Mouse (Mus musculus) forebrain, postnatal 0 days (tissue): Measurements from ENCODE around the gene Pgbd5. TPM values are rescaled to one million over a fixed set of nuclear protein-coding genes. Genes with fewer than 3 reads are reported as not detected.

Experiments used
- ATAC-seq: fragments of 200-750 bp; cut with Nextera tagmentation; 2 replicates; pipeline ENCODE4 v1.8.0; 2017; ENCODE audit warnings: mild to moderate bottlenecking, moderate library complexity
- DNase-seq: peaks from one replicate; pipeline ENCODE4 v3.0.0-alpha.2; 2015
- H3K27ac ChIP-seq: fragments of 300-500 bp; sonication (generic); 2 replicates; pipeline ENCODE4 v1.5.1; 2014; ENCODE audit warnings: low read depth, mild to moderate bottlenecking, antibody characterized with exemption, low read length, moderate library complexity, mixed read lengths
- H3K27me3 ChIP-seq: fragments of 300-500 bp; sonication (generic); 2 replicates; pipeline ENCODE4 v1.6.1; 2014; ENCODE audit warnings: mild to moderate bottlenecking, low read length, mixed read lengths; ENCODE audit not compliant: insufficient read depth
- H3K36me3 ChIP-seq: fragments of 300-500 bp; sonication (generic); 2 replicates; pipeline ENCODE4 v1.6.1; 2014; ENCODE audit warnings: mild to moderate bottlenecking, moderate library complexity; ENCODE audit not compliant: insufficient read depth
- H3K4me1 ChIP-seq: fragments of 300-500 bp; sonication (generic); 2 replicates; pipeline ENCODE4 v1.6.1; 2014; ENCODE audit warnings: antibody characterized with exemption; ENCODE audit not compliant: insufficient read depth
- H3K4me2 ChIP-seq: fragments of 300-500 bp; sonication (generic); 2 replicates; pipeline ENCODE4 v1.6.1; 2014; ENCODE audit warnings: low read depth, mild to moderate bottlenecking, moderate library complexity
- H3K4me3 ChIP-seq: fragments of 300-500 bp; sonication (generic); 2 replicates; pipeline ENCODE4 v1.5.1; 2014; ENCODE audit warnings: low read depth, low read length, mixed read lengths
- H3K9ac ChIP-seq: fragments of 300-500 bp; sonication (generic); 2 replicates; pipeline ENCODE4 v1.6.1; 2014; ENCODE audit warnings: mild to moderate bottlenecking
- H3K9me3 ChIP-seq: fragments of 300-500 bp; sonication (generic); 2 replicates; pipeline ENCODE4 v1.6.1; 2016; ENCODE audit warnings: low read length
- CTCF ChIP-seq: sonication (generic); IDR thresholded peaks from 2 replicates; pipeline ENCODE4 v1.5.1; 2016; ENCODE audit warnings: antibody characterized with exemption, control low read depth, low read depth
- WGBS: fragments of 180-500 bp; shearing (Covaris S2); extraction: QIAGEN DNeasy Blood & Tissue Kit; methylation state at CpG from one replicate; pipeline ENCODE4 v1.1.7; 2014; 5-methylcytosine and 5-hydroxymethylcytosine counted together
- polyA plus RNA-seq: library from polyadenylated mRNA; unstranded; fragments of >200 nt; fragmentation: Nextera tagmentation; extraction: Ambion mirVana; gene quantifications from 2 replicates; pipeline ENCODE4 v1.2.1, GENCODE M21; 2015
- total RNA-seq: library from RNA; depleted of rRNA; stranded (reverse); fragments of >200 nt; gene quantifications from 2 replicates; pipeline ENCODE4 v1.2.3, GENCODE M21; 2014

The Pgbd5 gene
- total and polyA plus RNA-seq, 2 experiments from 2014 or later: 17.3 to 62.5 TPM

DNA sequence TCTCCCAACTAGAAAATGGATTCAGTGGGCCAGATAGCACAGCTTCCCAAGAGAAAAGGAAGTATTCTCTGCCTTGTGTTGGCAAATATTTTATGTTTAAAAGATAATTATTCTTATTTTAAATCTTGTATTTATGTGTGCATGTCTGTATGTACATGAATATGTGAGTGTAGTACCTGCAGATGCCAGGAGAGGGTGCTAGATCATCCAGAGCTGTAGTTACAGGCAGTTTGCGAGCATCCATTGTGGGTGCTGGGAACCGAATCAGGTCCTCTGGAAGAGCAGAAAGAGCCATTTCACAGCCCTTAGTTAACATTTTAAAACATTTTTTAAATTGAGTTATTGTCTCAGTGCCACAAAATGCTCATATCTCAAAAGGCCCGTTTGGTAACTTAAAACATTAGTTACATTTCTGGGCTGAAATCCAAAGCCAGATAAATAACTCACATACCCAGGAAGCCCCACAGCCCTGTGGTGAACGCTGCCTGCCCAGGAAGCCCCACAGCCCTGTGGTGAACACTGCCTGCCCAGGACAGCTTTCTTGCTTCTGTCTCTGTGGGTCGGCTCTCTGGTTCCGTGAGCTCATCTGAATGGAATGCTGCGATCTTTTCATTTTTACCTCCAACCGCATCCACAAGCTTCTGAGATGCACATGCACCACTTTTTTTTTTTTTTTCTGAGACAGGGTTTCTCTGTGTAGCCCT lies 10.9 kb upstream of the Pgbd5 start:
- Histone ChIP-seq H3K9ac (no peak overlapping the region), H3K4me1 (no peaks in the 10 kb centered on the region), H3K36me3 (no peaks in the 10 kb centered on the region), H3K4me2 (no peak overlapping the region), H3K27me3 (no peaks in the 10 kb centered on the region), H3K27ac (no peak overlapping the region), H3K9me3 (no peaks in the 10 kb centered on the region), H3K4me3 (no peak overlapping the region)
- ATAC-seq (no peak), DNase-seq (no peak)
- 85% methylated on average over 8 of the region's 8 CpGs for WGBS
- peak; percentile 36 for TF ChIP-seq CTCF

DNA sequence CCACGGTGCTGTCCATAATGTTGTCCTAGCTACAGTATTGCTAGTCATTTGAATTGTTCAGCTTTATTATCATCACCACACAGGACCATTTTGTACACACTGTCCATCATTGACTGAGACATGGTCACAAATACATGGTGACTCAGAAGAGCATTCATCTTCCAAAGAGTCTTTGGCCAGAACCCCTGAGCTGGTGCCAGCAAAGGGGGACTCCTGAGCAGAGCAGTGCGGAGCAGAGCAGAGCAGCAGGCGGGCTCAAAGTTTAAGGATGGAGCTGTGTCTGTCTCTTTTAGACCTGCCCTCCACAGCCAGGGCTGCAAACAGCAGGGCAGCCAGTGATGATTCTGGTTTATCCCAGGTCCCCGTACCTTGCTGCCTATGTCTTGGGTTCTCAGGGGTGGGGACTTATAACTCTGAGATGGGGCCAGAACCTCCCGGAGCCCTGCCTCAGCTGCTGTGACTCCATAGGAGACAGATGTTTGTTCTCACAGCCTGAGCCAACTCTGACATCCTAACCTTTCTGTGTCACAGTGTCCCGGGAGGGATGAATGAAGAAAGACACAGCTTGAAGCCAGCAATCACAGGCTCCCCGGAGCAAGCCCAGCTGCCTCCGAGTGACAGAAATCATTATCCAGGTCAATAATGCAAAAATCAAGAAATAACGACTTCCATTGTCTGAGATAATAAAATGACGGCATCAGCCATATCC lies 9.7 kb upstream of the Pgbd5 start:
- Histone ChIP-seq H3K27ac (no peak overlapping the region), H3K9me3 (no peaks in the 10 kb centered on the region), H3K9ac (no peak overlapping the region), H3K4me2 (no peak overlapping the region), H3K4me3 (no peak overlapping the region), H3K36me3 (no peaks in the 10 kb centered on the region), H3K4me1 (no peaks in the 10 kb centered on the region), H3K27me3 (no peaks in the 10 kb centered on the region)
- ATAC-seq: peak; percentile 29; the same call in 1 of the 2 replicates
- WGBS: 29% methylated on average over 10 of the region's 10 CpGs
- TF ChIP-seq CTCF: no peak
- no peak for DNase-seq

DNA sequence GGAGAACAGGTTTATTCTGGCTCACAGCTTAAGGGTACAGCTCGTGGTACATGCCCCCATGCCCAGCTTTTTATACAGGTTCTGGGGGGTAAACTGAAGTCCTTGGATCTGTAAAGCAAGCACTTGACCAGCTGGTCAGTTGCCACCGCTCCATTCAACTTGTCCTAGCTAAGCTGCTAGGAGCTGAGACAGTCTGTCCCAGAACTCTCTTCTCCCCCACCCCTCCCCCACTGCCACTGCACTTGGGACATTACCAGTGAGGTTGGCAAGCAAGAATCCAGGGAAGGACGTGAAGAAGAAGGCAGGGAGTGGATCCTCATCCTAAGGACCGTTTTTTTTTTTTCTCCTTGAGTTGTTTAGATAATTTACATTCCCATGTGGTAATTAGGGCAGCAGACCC lies 2.7 kb downstream of the Pgbd5 start:
- H3K9ac ChIP-seq: no peak overlapping the region
- H3K9me3 ChIP-seq: no peaks in the 10 kb centered on the region
- H3K4me1 ChIP-seq: peaks cover 14% of the 10 kb centered on the region
- H3K4me3 ChIP-seq: no peak overlapping the region
- ATAC-seq (no peak), DNase-seq (no peak)
- no peak for TF ChIP-seq CTCF
- peaks cover 3% of the 10 kb centered on the region; the same call in 1 of the 2 replicates for H3K27me3 ChIP-seq
- H3K4me2 ChIP-seq: no peak overlapping the region
- no peak overlapping the region for H3K27ac ChIP-seq
- H3K36me3 ChIP-seq: no peaks in the 10 kb centered on the region
- WGBS: 11% methylated on average over 4 of the region's 4 CpGs

DNA sequence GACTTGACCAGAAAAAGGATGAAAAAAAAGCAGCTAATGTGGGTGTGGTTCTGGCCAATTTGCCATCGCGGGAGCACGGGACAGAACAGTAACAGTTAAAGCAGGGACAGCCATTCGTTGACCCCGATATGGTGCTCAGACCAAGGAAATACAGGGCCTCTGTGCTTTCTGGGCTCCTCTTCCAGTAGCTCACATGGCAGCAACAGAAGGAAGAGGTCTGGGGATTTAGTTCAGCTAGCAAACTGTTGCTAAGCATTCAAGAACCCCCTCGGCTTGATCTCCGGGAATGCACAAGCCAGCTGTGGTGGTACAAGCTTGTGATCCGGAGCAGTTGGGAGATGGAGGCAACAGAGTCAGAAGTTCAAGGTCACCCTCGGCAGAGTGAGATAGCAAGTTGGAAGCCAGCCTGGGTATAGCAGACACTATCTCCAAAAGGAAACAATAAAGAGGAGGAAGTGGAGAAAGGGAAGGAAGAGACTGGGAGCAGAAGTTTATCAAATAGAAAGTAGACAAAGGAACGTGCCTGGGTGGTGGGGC lies 3.7 kb downstream of the Pgbd5 start:
- no peak for TF ChIP-seq CTCF
- no peaks in the 10 kb centered on the region for H3K9me3 ChIP-seq
- no peaks in the 10 kb centered on the region for H3K36me3 ChIP-seq
- 43% methylated on average over 10 of the region's 10 CpGs for WGBS
- H3K27ac ChIP-seq: peak overlapping the region; percentile 69; the same call in 1 of the 2 replicates
- H3K4me3 ChIP-seq: no peak overlapping the region
- H3K9ac ChIP-seq: no peak overlapping the region
- H3K27me3 ChIP-seq: peaks cover 3% of the 10 kb centered on the region; the same call in 1 of the 2 replicates
- H3K4me2 ChIP-seq: no peak overlapping the region
- no peak for DNase-seq
- ATAC-seq: no peak
- peaks cover 20% of the 10 kb centered on the region for H3K4me1 ChIP-seq

DNA sequence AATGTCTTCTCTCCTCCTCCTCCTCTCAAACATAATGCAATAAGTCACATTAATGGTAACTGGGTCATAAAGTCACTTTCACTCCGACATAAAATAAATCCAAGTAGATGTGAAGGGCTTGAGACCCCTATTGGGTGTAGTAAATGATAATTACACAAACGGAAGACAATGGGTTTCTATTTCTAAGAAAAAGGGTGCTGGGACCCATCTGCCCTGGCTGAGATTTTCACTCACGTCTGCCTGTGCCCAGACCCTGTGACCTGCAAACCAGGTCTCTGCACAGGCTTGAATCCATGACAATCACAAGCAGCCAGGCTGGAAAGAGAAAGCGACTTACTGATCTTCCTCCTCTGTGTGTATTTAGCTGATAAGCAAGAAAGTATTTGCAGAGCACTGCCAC lies 4.3 kb downstream of the Pgbd5 start:
- H3K9ac ChIP-seq: no peak overlapping the region
- no peaks in the 10 kb centered on the region for H3K36me3 ChIP-seq
- WGBS: 47% methylated on average over 4 of the region's 4 CpGs
- peak overlapping the region; percentile 81; the same call in 1 of the 2 replicates for H3K4me3 ChIP-seq
- no peak for TF ChIP-seq CTCF
- peaks cover 23% of the 10 kb centered on the region for H3K4me1 ChIP-seq
- DNase-seq: no peak
- H3K9me3 ChIP-seq: no peaks in the 10 kb centered on the region
- peak overlapping the region; percentile 87 for H3K4me2 ChIP-seq
- peaks cover 3% of the 10 kb centered on the region; the same call in 1 of the 2 replicates for H3K27me3 ChIP-seq
- peak overlapping the region; percentile 69; the same call in 1 of the 2 replicates for H3K27ac ChIP-seq
- no peak for ATAC-seq

DNA sequence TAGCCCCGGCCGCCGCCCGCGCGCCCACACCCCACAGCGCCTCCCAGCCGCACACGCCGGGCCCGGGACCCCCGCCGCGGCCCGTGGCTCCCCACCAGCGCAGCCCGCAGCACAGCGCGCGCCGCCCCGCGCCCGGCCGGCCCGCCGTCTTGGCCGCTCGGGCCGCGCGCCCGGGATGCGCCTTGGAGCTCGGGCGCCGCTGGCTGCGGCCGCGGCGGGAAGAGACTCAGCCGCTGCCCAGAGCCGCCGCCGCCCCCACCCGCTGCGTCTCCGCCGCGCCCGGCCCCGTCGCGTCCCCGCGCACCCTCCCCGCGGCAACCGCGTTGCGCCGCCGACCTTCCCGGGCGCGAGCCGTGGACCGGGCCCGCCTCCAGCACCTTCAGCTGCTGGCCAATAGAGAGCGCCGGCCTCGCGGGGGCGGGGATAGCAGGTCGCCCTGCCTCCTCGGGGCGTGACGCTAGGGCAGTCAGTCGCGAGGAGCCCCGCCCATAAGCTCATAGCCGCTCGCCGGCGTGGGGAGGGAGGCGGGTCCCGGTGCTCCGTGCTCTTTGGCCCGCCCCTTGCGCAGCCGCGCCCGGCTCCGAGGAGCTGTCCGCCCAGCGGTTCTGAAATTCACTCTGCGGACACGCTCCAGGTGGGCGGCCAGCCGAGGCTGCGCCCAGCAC lies 5.2 kb downstream of the Pgbd5 start:
- DNase-seq: peak; percentile 95
- WGBS: 3% methylated on average over 63 of the region's 101 CpGs
- H3K4me1 ChIP-seq: peaks cover 23% of the 10 kb centered on the region
- peaks cover 3% of the 10 kb centered on the region; the same call in 1 of the 2 replicates for H3K27me3 ChIP-seq
- no peaks in the 10 kb centered on the region for H3K36me3 ChIP-seq
- H3K4me3 ChIP-seq: peak overlapping the region; percentile 81
- ATAC-seq: peak; percentile 96
- TF ChIP-seq CTCF: peak; percentile 39
- peak overlapping the region; percentile 72 for H3K9ac ChIP-seq
- H3K4me2 ChIP-seq: peak overlapping the region; percentile 87
- no peaks in the 10 kb centered on the region for H3K9me3 ChIP-seq
- H3K27ac ChIP-seq: peak overlapping the region; percentile 69
